Comparison of ENCODE assay signal across 8 mouse cellular contexts in genomic region chr7:144942071-144942743, GRCm38 (mm10). TPM values are rescaled to one million over a fixed set of nuclear protein-coding genes. Genes with fewer than 3 reads are reported as not detected.
DNase-seq lines count a peak whose midpoint lies in the region; ATAC-seq lines count a peak whose summit lies in the region.

No protein-coding gene starts in this region.

- peak; percentile 81 for DNase-seq in 416B (ENCODE audit: low read depth)
- peak; percentile 64 for DNase-seq in ZHBTc4 (ENCODE audit: low read depth, low spot score)
- DNase-seq in kidney, adult 11 months = peak; percentile 48
- peak; percentile 23 for DNase-seq in lung, postnatal 14 days
- DNase-seq in testis, postnatal 14 days (ENCODE audit: low spot score) = peak; percentile 72
- no peak for DNase-seq in right cerebral cortex, postnatal 14 days
- DNase-seq in right cerebral cortex, adult 18-20 months = no peak

- H3K4me2 ChIP-seq in forebrain, embryonic 16.5 days (ENCODE audit: low read length) = peak overlapping the region; percentile 92

- H3K4me1 ChIP-seq in forebrain, embryonic 16.5 days (replicated peaks; ENCODE audit: control insufficient read depth, insufficient read depth, low read length) = peaks cover 59% of the 10 kb centered on the region

- peak overlapping the region; percentile 51 for H3K4me3 ChIP-seq in forebrain, embryonic 16.5 days (replicated peaks; ENCODE audit: low read length)

- no peaks in the 10 kb centered on the region for H3K36me3 ChIP-seq in forebrain, embryonic 16.5 days (ENCODE audit: control insufficient read depth, insufficient read depth)

- no peaks in the 10 kb centered on the region for H3K9me3 ChIP-seq in forebrain, embryonic 16.5 days (ENCODE audit: control insufficient read depth, low read length)

- no peak overlapping the region for H3K9ac ChIP-seq in forebrain, embryonic 16.5 days (replicated peaks; ENCODE audit: low read depth, low read length)

- H3K27ac ChIP-seq in forebrain, embryonic 16.5 days (ENCODE audit: low read length) = no peak overlapping the region

- ATAC-seq in forebrain, embryonic 16.5 days = no peak

- peaks cover 40% of the 10 kb centered on the region for H3K27me3 ChIP-seq in forebrain, embryonic 16.5 days (replicated peaks; ENCODE audit: control insufficient read depth, insufficient read depth, low read length)

- WGBS in forebrain, embryonic 16.5 days = under 1% methylated on average over 35 of the region's 35 CpGs

RNA-seq across cellular contexts. Expression of gene Ccnd1, which starts 2.5 kb away (rescaled TPM):
- 31.4 and 40.7 TPM in 2 replicates for polyA plus RNA-seq in forebrain, embryonic 16.5 days (2015; fragmentation: Nextera tagmentation; extraction: Ambion mirVana)

RNA-seq across cellular contexts. Expression of gene LTO1, which starts 27.3 kb away (rescaled TPM):
- 36.7 and 42.8 TPM in 2 replicates for polyA plus RNA-seq in forebrain, embryonic 16.5 days (2015; fragmentation: Nextera tagmentation; extraction: Ambion mirVana)

RNA-seq across cellular contexts. Expression of gene Fgf15, which starts 45.9 kb away (rescaled TPM):
- polyA plus RNA-seq in forebrain, embryonic 16.5 days (2015; fragmentation: Nextera tagmentation; extraction: Ambion mirVana) = 11.6 and 19.7 TPM in 2 replicates

Comparison
In these comparisons a context has a peak if more than half of its experiments do, and no peak if none do; other contexts are left out.
1. DNase-seq: peak in 416B (single experiment), ZHBTc4 (single experiment), kidney, adult 11 months (single experiment), lung, postnatal 14 days (single experiment) and testis, postnatal 14 days (single experiment); none in right cerebral cortex, postnatal 14 days (single experiment) and right cerebral cortex, adult 18-20 months (single experiment).